Mouse (Mus musculus) gastrocnemius, adult 18-20 months (tissue): ENCODE results near the gene Ndufc1. TPM values are rescaled to one million over a fixed set of nuclear protein-coding genes. Genes with fewer than 3 reads are reported as not detected.
"Not testable (repeated sequence)": the region's sequence is repeated elsewhere in the genome, so short reads cannot be mapped to it uniquely, and the experiment has no call there.

Experiments used
- DNase-seq: peaks from one replicate; pipeline ENCODE4 v3.0.0; 2021; ENCODE audit warnings: low spot score
- total RNA-seq, 2 experiments: library from RNA; stranded (reverse); gene quantifications; 2 replicates each; pipeline ENCODE4 v1.2.3; 2021

Gene Ndufc1
- total RNA-seq, 2 experiments from 2014 or later, result 945 to 1,002 TPM

- DNase-seq, result no peak
Measured at GRCm38 (mm10) chr3:51368011-51368410, 40.8 kb downstream of the Ndufc1 start.

DNA sequence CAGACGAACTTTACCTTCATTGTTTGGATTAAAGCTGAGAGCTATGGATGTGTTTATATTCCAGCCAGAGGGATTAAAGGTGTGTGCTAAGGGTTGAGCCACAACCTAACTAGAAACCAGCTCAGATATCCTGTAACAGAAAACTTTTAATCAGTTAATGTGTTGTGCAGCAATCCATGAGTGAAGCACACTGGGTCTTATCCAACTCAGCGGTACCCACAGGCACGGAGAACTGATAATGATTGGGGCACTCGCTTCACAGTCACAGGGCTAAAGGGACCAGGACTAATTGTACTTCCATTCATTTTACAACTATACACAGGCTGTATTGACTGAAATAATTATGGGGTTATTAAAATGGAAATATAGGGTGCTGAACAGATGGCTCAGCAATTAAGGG, 41.9 kb downstream of the Ndufc1 start:
- no peak for DNase-seq

DNA sequence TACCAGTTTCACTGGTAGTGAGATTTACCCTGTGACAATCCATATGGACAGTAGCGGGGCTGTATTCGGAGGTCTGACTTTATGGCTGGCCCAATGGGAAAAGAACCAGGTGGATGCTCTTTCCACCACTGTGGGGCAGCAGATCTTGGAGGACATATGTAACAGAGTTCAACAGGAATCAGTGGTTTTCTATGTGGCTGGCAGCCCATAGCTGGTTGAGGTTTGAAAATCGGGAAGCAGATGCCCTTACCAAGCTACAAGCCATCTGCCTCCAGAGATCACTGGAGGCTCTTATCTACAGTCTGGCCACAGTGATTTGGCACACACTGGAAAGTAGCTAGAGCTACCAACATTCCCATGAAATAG, 43.3 kb downstream of the Ndufc1 start:
- DNase-seq, result no peak

- DNase-seq, result peak; percentile 84
Measured at GRCm38 (mm10) chr3:51364703-51365516, 43.9 kb downstream of the Ndufc1 start.

- DNase-seq, result no peak
Measured at GRCm38 (mm10) chr3:51361066-51361465, 47.7 kb downstream of the Ndufc1 start.

GRCm38 (mm10) chr3:51359558-51360307, 49.1 kb downstream of the Ndufc1 start:
- no peak for DNase-seq

- peak; percentile 63 for DNase-seq
Measured at GRCm38 (mm10) chr3:51358660-51359557, 49.9 kb downstream of the Ndufc1 start.

- peak; percentile 57 for DNase-seq
Measured at GRCm38 (mm10) chr3:51358181-51358580, 50.6 kb downstream of the Ndufc1 start.

DNA sequence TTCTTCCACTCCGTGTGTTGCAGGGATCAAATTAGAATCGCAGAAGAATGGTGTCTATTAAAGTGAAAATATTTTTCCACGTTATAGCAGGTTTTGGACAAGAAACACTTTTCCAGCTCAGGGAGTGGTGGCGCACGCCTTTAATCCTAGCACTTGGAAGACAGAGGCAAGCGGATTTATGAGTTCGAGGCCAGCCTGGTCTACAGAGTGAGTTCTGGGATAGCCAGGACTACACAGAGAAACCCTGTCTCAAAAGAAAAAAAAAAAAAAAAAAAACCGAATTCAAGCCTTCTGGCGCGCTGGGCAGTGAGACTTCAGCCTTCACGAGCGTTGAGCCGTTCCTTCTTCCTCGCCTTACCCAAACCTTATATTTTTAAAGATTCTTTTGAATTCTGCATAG, 51.2 kb downstream of the Ndufc1 start:
- DNase-seq, result no peak

GRCm38 (mm10) chr3:51357078-51357477, 51.7 kb downstream of the Ndufc1 start:
- no peak for DNase-seq

DNA sequence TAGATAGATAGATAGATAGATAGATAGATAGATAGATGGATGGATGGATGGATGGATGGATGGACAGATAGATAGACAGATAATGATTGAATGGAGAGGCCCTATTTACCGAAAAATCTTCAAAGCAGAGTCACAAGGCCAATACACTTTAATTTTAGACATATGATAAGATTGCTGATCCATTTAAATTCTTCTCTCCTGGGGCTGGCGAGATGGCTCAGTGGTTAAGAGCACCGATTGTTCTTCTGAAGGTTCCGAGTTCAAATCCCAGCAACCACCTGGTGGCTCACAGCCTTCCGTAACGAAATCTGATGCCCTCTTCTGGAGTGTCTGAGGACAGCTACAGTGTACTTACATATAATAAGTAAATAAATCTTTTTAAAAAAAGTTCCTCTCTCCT, 53.8 kb downstream of the Ndufc1 start:
- not testable (repeated sequence) for DNase-seq

Other genes with a start within 250 kb of the Ndufc1 start
- gene Noct, start 184.5 kb downstream of the Ndufc1 start, total RNA-seq, result 10 to 100 TPM; 22.5 to 28.0 TPM
- gene Elf2, start 68.3 kb downstream of the Ndufc1 start, total RNA-seq, result 10 to 100 TPM; 38.5 to 43.6 TPM
- gene Mgarp, start 12.2 kb downstream of the Ndufc1 start, total RNA-seq, result under 1 TPM in 1 of 2 experiments, not detected in 1; 0.25 TPM
- gene Naa15, start 6.2 kb upstream of the Ndufc1 start, total RNA-seq, result 10 to 100 TPM; 40.4 to 47.5 TPM
- 1 to 10 TPM; 6.6 to 7.9 TPM for gene Rab33b, start 74.9 kb upstream of the Ndufc1 start, total RNA-seq
- 100 to 1,000 TPM; 151 to 156 TPM for gene Setd7, start 151.9 kb upstream of the Ndufc1 start, total RNA-seq